Mouse (Mus musculus): Measurements from ENCODE around the gene Got1.
"Not testable (repeated sequence)": the region's sequence is repeated elsewhere in the genome, so short reads cannot be mapped to it uniquely, and the experiment has no call there.

The Got1 gene

DNA sequence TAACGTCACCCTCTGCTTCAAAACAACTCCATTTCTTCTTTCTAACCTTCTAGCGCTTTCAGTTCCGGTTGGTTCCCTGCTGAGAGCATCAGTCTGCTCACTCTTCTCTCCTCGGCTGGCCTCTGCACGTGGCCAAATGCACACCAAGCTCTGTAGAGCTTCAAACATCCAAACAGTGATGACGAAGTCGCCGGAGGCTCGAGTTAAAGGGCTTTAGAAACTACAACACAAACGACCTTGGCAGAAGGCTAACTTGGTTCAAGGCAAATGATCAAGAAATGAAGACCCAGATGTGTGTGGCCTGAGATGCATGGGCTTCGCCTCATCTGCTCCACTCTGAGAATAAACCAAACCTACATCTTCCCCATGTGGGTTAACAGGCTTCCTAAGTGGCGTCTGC, 854 bp downstream of the Got1 start:
- in situ Hi-C loops (cut with MboI; ENCODE audit: low sequenced_read_pairs), result no loop called here

DNA sequence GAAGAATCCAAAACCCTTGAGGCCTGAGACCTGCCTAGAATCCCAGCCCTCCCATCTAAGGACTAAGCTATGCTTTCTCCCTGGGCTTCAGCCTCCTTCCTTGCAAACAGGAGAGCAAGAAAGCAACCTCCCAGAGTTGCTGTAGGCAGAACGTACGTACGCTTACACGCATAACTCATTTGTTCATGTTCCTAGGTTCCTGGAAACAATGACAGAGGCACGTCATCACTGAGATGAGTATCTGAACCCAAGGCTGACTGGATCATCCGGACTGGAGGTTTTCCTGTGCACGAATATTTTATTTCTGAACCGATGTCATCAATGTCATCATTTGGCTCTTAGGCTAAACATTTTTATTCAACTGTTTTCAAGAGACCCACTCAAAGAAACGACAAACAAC, 2.4 kb downstream of the Got1 start:
- in situ Hi-C loops (cut with MboI; ENCODE audit: low sequenced_read_pairs), result no loop called here

DNA sequence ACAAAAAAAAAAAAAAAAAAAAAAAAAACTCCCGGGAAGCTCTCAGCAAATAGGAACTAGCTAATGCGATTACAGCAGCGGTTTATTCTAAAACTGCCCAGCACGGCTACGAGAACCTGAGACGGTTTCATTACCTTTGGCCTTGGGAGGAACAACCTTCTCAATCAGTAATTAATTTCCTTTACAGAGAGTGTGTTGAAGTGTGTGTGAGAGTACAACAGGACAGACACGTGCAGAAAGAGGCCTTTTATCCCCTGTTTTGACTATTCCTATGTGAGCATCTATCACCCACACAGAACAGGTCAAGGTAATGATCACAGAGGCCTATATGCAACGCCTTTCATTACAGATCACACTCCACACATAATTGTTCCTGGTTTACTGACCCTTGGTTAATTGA, 3.0 kb downstream of the Got1 start:
- in situ Hi-C loops (cut with MboI; ENCODE audit: low sequenced_read_pairs), result no loop called here

DNA sequence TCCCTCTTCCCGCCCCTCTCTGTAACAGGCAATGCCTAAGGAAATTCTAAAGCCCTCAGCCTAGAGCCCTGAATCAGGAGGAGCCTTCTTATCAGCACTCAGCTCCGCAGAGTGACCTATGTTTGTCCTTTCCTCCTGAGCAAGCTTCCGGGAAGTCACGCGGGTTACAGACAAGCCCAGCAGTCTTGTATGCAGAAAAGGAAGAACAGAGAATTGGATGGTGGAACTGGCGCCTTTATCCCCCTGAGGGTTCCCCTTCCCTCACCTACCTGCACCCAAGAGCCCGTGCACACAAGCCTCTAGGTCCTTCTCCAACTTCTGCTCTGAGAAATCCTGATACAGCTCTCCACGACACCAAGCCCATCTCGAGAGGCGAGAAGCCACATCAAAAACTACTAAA, 4.0 kb downstream of the Got1 start:
- in situ Hi-C loops (cut with MboI; ENCODE audit: low sequenced_read_pairs), result no loop called here

DNA sequence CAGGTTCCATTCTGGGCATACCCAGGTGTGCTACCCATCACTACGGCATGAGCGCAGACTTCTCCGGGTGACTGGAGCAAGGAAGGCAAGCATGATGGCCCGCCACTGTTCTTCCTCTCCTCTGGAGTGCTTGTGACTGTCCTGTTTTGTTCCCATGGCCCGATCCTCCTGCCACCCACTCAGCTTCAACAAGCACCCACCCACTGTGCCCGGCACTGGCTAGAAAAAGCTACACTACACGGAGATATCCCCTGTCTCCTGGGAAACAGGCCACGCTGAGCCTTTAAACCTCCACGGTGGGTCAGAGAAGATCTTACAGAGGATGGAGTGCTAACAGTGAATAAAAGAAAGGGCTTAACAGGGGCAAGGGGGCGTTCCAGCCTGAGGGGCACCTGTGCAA, 5.2 kb downstream of the Got1 start:
- in situ Hi-C loops (cut with MboI; ENCODE audit: low sequenced_read_pairs), result no loop called here

DNA sequence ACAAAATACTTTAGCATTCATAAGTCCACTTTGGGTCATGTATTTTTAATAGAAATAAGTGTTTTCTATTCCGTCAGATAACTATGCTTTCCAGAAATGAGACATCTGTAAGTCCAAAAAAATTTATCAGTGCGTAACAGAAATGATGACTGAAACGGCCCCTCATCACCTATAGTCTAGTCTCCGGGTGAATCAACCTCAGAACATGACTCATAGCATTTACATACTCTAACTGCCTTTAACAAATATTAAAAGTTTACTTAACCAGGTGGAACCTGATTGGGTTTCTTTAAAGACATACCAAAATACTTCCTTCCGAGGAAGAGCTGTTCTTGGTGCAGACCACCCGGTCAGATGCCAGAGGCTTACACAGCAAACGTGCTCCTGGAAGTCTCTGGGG, 6.1 kb downstream of the Got1 start:
- in situ Hi-C loops (cut with MboI; ENCODE audit: low sequenced_read_pairs), result no loop called here

DNA sequence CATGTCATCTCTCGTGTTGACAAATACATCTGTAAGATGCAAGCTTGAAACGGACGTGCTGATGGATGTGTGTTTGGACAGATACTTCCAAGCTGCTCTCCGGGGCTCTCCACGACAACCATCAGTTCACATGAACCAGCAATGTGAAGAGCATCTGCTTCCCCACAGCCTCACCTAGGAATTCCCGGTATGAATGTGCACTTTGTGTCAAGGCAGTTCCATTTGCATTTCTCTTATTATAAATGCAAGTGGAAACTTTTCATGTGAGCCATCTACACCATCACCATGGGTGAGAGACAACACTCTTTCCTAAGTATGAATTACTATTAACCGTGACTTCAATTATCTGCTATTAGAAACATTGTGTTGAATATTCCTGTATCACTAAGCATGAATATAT, 6.6 kb downstream of the Got1 start:
- in situ Hi-C loops (cut with MboI; ENCODE audit: low sequenced_read_pairs), result no loop called here

DNA sequence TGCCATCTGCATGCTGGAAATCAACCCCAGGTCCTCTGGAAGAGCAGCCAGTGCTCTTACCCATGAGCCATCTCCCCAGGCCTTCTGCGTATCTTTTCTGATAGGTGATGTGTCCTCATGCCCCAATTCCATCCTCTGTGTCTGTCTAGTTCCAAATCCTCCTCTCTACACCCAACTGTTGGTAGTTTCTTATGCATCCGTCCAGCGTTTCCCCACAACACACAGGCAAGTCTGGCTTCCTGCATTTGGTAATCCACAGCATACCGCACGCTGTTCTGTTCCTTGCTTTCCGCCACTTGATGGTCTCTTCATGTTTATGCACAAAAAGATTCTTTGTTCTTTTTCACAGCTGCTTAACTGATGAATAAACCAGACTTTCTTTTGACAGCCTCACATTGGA, 7.1 kb downstream of the Got1 start:
- in situ Hi-C loops (cut with MboI; ENCODE audit: low sequenced_read_pairs), result no loop called here

DNA sequence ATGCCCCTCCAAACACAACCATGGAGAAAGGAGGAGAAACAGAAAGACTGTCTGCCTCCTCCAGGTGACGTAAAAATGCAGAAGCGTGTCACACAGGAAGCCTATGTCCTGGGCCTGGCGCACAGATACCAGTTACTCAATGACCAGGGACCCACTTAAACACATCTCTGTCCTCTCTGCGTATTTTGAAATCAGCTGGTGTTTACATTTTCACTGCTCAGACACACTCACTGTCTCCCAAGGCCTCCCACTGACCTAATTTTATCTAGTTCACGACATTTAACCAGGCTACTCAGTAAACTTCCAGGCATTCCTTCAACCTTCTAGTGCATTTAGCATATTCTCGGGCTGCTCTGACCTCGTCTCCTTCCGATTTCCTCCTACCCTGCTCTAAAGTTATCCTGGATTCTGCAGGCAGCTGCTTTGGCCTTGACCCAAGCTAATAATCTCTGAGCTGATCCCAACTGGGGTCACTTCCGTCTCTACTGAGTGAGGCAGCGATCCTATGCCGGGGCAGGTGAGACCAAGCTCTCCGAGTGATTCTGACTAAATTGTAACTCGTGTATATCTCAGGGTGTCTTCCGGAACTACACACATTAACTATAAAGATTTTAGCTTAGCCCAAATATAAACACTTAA, 7.9 kb downstream of the Got1 start:
- in situ Hi-C loops (cut with MboI; ENCODE audit: low sequenced_read_pairs), result no loop called here

DNA sequence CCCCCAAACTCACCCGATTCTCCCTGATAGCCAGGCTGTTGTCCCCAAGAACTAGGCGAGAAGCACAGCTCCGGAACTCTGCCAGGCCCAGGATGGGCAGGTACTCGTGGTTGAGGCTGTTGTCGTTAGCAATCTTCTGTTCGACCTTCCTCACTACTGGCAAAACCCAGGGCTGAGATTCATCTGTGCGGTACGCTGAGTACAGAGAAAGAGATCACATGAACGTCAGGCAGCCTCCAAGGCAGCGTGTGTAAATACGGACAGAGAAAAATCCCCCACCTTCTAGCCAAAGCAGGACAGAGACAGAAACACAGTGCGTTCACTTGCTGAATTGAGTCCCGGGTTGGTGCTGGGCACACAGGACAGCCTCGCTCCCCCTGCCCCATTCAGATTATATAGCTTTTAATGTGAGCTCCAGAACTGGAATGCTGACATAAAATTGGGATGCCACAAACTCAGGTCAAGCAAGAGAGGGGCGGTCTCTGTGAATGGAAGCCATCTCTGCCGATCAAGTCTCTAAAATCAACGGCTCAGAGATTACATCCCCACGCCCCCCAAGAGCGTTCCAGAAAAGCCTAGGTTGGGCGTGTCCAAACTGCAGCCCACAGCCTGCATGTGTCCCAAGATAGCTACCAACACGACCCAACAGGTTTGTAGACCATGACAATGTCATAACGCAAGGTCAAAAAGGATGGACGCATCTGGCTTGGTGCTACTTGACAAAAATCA, 8.6 kb downstream of the Got1 start:
- in situ Hi-C loops (cut with MboI; ENCODE audit: low sequenced_read_pairs), result no loop called here

DNA sequence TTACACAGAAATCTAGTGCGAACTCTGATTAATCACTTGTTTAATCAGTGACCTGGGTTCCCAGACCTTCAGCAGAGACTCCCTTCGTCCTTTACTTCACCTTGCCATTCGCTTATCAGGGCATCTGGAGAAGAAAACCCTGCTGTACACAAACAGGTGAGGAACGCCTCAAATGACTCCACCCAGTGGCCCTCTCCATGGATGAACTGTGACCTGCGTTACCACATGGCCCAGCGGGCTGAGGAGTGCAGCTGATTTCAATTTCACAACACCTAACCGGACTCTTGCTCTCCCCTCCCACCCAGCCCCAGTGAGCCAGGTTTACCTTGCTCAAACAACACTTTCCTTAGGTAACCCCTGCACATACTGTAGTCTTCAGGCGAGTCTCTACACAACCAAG, 10.5 kb downstream of the Got1 start:
- in situ Hi-C loops (cut with MboI; ENCODE audit: low sequenced_read_pairs), result no loop called here

DNA sequence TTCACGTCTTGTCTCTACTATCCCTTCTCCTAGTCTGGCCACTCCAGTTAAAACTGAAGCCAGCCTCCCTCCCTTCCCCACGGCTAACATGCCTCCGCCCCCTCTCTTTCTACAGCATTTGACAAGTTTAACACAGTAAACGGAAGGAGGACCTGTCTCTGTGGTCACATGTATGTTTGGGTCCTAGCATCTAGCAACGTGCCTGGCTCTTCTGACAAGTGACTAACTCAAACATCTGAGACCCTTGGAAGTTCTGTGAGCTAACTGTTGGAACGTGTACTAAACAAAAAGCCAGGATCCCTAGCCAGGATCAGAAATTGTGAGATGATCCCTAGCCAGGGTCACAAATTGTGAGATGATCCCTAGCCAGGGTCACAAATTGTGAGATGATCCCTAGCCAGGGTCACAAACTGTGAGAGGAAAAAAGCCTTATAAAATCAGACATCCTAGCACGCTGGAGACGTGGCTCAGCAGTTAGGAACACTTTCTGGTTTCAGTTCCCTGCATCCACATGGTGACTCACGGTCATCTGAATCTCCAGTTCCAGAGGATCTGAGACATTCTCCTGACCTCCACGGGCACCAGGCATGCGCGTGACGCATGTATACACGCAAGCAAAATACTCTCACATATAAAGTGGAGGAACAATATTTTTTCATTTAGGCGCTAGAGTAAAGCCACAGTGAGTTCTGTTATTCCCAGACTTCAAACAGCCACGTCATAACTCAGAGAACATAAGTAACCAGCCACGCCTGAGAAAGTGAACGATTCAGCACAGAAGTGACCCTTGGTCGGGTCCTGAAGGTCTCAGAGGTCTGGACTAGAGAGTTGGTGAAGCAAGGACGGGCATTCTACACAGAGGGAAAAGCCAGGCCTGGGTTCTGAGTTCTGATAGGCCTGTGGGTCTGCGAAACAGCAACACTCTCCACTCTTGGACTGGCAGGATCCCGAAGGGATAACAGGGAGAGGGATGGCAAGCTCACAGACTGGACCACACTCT, 12.5 kb downstream of the Got1 start:
- in situ Hi-C loops (cut with MboI; ENCODE audit: low sequenced_read_pairs), result no loop called here

DNA sequence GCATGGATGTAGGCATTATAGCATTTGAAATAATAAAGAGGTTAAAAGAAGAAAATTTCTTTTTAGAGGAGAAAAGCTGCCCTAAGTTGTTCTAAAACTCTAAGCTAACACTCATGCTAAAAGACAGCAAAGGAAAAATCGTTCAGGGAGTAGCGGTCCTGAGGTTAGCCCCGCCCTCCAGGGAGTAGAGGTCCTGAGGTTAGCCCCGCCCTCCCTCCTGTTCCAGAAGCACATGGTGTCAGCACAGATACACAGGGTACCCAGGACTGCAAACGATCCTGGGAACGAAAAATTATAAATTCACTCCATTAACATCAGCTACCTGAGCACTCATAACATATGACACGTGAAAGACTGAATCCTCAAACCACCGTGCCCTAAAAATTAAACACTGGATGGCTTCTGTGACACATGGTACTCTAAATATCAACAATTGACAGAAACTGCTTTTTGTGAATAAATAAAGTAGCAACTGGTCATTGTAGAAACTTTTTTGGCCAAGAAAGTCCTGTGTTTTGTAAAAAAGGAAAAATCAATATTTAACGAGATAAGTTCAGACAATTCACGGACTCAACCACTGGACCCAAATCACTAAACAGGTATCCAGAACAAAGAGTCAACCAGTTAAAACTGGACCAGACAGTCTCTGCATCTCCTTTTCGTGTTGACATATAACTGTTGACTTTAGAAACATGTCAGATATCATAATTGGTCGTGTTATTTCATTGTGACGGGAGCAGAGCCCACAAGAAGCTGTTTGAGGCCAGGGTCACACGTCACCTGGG, 13.8 kb downstream of the Got1 start:
- in situ Hi-C loops (cut with MboI; ENCODE audit: low sequenced_read_pairs), result no loop called here

DNA sequence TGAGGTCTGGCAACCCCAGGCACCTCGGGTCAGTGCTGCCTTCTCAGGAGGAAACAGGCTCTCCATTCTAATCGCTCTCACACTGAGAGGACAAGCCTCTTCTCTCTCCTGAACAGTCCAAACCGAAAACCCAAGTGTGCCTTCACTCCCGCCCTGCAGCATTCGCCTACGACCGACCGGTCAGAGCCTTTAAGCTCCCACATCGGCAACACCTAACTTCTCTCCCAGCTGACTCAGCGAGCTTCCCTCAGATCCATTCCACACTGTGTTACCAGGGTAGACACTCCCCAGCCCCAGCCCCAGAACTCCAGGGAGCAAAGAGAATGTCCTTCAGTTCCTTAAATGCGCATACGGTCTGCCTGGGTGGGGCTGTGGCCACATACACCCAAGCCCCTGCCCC, 19.0 kb downstream of the Got1 start:
- in situ Hi-C loops (cut with MboI; ENCODE audit: low sequenced_read_pairs), result no loop called here

DNA sequence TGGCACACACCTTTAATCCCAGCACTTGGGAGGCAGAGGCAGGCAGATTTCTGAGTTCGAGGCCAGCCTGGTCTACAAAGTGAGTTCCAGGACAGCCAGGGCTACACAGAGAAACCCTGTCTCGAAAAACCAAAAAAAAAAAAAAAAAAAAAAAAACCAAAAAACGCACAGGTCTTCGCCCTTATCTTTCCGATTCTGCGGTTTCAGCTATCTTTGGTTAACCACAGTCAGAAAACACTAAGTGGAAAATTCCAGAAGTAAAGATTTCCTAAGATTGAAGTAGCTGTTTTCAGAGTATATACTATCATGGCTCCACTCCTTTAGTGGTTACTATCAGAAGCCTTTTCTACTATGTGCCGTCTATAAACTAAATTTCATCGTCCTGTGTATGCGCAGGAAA, 20.8 kb downstream of the Got1 start:
- in situ Hi-C loops (cut with MboI; ENCODE audit: low sequenced_read_pairs), result not testable (repeated sequence)

DNA sequence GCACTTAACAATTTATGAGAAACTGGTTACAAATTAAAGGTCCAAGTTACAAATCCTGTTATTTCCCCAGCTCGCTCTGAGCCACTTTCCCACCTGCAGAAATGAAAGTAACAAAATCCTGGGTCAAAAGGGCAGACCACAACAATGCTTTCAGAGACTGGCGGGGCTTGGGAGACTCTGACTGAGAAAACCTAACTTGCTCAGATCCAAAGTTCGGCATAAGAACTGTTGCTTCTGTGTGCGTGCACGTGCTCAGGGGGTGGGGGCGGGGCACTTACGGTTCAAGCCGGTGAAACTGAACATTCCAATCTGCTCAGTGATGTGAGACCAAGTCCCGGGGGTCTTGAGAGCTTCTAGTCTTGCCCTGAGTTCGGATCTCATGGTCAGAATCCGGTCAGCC, 21.8 kb downstream of the Got1 start:
- in situ Hi-C loops (cut with MboI; ENCODE audit: low sequenced_read_pairs), result no loop called here

DNA sequence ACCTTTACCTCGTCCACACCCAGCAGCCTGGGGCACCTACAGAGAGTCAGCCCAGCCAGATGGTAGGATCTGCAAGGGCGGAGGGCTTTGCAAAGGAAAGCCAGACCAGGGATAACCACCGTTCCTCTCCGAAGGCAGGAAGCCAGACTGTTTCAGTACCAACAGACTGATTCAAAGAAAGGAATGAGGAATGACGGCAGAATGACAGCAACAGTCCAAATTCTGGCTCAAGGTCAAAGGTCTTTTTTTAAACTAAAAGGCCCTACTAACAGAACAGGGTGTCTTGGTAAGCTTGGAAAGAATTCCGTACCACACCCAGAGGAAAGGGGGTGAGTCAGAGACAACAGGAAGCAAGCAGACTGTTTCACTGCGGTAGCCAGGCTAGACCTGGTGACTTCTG, 25.5 kb downstream of the Got1 start:
- in situ Hi-C loops (cut with MboI; ENCODE audit: low sequenced_read_pairs), result loop anchor here (5.0 kb wide), 1 partner anchor 123 kb away; no protein-coding TSS in a partner anchor

DNA sequence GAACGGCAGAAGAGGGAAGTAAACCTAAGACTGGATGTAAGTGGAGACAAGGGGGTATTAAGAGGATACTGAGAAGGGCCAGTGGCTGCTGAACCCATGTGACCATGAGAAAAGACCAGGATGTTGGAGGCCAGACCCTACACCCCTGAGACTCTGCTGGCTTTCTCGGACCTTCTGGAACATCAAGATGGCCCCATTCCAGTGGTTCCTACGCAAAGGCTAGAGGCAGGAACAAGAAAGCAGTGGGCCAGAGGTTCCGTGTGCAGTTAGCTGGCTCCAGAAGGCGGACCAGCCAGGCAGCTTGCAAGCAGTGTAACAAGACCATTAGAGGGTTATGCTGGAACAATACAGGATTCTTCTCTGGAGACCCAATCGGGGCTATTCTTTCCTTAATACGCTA, 27.0 kb downstream of the Got1 start:
- in situ Hi-C loops (cut with MboI; ENCODE audit: low sequenced_read_pairs), result loop anchor here (5.0 kb wide), 1 partner anchor 125 kb away; no protein-coding TSS in a partner anchor

DNA sequence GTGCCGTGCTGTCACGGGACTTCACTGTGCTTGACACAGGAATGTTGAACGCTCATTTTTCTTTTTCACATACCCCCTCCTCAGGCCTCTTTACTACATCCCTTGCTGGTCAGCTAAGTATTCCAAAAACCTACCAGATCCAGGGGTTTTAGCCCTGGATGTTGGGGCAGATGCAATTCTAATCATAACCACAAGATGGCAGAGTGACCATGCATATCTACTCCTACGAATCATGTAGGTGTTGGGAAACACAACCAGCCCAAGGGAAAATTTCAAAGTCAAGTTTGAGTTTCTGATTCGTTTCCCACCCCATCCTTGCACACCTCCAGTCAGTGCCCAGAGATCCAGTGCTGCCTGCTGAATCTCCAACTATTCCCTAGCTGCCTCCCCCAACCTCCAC, 28.6 kb downstream of the Got1 start:
- in situ Hi-C loops (cut with MboI; ENCODE audit: low sequenced_read_pairs), result loop anchor here (5.0 kb wide), 1 partner anchor 126 kb away; no protein-coding TSS in a partner anchor

DNA sequence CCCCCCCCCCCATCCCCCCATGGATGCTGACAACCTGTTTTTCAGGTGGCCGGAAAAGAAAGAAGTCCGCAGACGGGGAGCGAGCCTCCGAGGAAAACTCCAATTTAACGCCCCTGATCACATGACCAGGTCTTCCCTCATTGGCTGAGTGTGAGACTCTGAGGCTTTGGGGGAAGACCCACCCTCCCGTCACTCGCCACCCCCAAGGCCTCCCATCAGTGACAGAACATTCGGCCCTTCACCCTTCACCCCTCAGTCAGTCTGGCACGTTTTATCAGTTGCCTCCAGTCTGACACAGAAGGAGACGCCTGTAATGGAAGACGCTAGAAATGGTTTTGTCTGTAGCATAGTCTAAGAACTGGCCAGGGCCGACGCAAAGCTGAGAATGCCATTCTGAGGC, 29.5 kb downstream of the Got1 start:
- in situ Hi-C loops (cut with MboI; ENCODE audit: low sequenced_read_pairs), result loop anchor here (5.0 kb wide), 1 partner anchor 127 kb away; no protein-coding TSS in a partner anchor

DNA sequence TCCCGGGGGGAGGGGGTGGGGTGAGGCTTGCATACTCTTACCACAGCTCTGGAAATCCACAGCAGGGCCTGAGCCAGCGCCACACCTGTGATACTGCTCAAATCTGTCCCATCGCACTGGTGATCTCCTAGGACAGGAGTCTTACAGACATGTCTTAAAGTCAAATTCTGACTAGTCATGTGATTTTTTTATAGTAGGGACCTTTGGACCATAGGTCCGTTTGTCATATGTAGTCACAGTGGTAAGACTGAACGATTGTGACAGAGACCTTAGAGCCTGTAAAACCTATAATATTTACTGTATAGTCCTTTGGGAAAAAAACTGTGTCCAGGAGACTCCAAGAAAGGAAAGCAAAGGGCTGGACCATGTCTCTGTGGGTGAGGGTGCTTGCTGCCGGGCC, 30.5 kb downstream of the Got1 start:
- in situ Hi-C loops (cut with MboI; ENCODE audit: low sequenced_read_pairs), result no loop called here

Measured in CH12F3 (cell line).